Mouse (Mus musculus): ENCODE data around the gene Opalin.

Gene Opalin

GRCm38 (mm10) chr19:41014003-41014402 is 62.9 kb downstream of the Opalin start:
- no peak for DNase-seq (ENCODE audit: low spot score)

DNA sequence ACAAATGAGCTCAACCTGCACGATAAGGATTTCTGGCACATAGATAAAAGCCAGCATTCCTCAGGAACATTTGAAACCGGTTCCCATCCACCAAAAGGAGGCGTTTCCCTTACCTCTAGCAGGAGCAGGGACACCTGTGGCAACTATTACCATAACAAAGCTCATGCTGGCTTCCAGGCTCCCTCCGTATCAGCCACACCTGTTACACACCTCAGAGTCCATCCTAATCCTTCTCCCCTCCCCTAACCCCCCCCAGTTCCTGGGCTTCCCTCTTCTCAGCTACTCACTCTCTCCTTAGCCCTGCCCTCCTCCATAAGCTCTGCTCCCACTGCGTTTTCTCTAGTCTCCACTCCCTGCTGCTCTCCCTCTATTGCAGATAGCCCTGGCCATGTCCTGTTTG is 63.3 kb downstream of the Opalin start:
- DNase-seq (ENCODE audit: low spot score), result no peak

Measured in MN1 (cell line).